Mouse (Mus musculus): ENCODE data around the gene Ccdc38. TPM values are rescaled to one million over a fixed set of nuclear protein-coding genes. Genes with fewer than 3 reads are reported as not detected.

Gene Ccdc38
- polyA plus RNA-seq, 1 experiment from 2014 or later, result 0.45 TPM

DNA sequence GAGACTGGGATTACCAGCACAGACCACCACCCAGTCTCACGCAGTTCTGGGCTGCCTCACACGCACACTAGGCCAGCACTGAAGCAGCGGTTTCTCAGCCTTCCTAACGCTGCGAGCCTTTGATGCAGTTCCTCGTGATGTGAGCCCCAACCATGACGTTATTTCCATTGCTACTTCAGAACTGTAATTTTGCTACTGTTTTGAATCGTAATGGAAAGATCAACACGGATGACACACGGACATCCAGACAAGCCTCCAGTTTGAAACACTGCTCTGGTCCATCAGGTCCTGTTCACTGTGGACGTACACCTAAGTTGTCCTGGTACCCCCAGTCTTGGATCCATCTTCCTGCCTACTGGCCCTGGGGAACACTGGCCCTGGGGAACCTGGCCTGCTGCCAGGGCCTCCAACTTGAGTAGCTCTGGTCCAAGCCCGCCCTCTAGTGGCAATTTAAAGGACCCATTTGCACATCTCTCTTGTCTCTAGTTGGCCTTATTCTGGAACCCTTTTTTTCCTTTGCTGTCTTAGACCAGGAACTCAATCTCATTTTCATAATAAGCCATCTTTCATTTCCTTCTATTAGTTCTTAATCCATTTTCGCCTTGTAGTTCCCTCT lies 36.9 kb downstream of the Ccdc38 start:
- no peak overlapping the region for H3K4me3 ChIP-seq (ENCODE audit: low read depth, low read length)
- H3K27ac ChIP-seq (ENCODE audit: low read depth, low read length), result no peak overlapping the region
- H3K27me3 ChIP-seq (ENCODE audit: control insufficient read depth, insufficient read depth, low read length), result no peaks in the 10 kb centered on the region
- no peak overlapping the region for H3K9ac ChIP-seq (ENCODE audit: low read length)
- H3K9me3 ChIP-seq (ENCODE audit: control insufficient read depth, low read length), result no peaks in the 10 kb centered on the region
- ATAC-seq (replicated peaks; ENCODE audit: low FRiP score), result 0 out of 2 replicates have a peak, but pooled peaks have one; percentile 33
- no peaks in the 10 kb centered on the region for H3K4me1 ChIP-seq (replicated peaks; ENCODE audit: control insufficient read depth, insufficient read depth, low read length)
- H3K4me2 ChIP-seq (ENCODE audit: low read depth, low read length, severe bottlenecking), result no peak overlapping the region
- DNase-seq (ENCODE audit: low spot score), result peak; percentile 83
- H3K36me3 ChIP-seq (ENCODE audit: control insufficient read depth, insufficient read depth, low read length), result no peaks in the 10 kb centered on the region
- 70% methylated on average over 13 of the region's 13 CpGs for WGBS

DNA sequence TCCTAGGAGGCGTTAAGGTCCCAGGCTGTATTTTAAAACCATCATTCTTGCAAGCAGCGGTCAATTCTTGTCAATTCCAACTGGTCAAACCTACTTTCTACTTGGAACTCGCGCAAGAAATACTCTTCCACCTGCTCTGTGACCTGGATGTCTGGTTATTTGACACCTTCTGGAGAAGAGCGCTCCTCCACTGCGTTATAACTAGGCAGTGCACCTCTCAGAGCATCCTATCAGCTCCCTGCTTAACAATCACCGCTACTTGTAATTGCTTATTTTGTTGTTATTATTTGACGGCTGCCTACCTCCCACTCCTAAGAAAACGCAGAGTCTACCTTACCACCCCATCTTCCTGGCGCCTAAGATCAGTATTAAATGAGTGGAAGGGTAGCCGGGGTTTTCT lies 48.4 kb downstream of the Ccdc38 start:
- H3K4me3 ChIP-seq (ENCODE audit: low read depth, low read length), result peak overlapping the region; percentile 61
- H3K27ac ChIP-seq (ENCODE audit: low read depth, low read length), result no peak overlapping the region
- ATAC-seq (replicated peaks; ENCODE audit: low FRiP score) (peak; percentile 2; the same call in 1 of the 2 replicates), DNase-seq (ENCODE audit: low spot score) (no peak)
- H3K9me3 ChIP-seq (ENCODE audit: control insufficient read depth, low read length), result no peaks in the 10 kb centered on the region
- 0 out of 2 replicates have a peak, but pooled peaks cover 2% of the 10 kb centered on the region for H3K4me1 ChIP-seq (replicated peaks; ENCODE audit: control insufficient read depth, insufficient read depth, low read length)
- H3K9ac ChIP-seq (ENCODE audit: low read length), result peak overlapping the region; percentile 73
- peak overlapping the region; percentile 70 for H3K4me2 ChIP-seq (ENCODE audit: low read depth, low read length, severe bottlenecking)
- no peaks in the 10 kb centered on the region for H3K27me3 ChIP-seq (ENCODE audit: control insufficient read depth, insufficient read depth, low read length)
- WGBS, result 2% methylated on average over 11 of the region's 11 CpGs
- no peaks in the 10 kb centered on the region; the same call in 1 of the 2 replicates for H3K36me3 ChIP-seq (ENCODE audit: control insufficient read depth, insufficient read depth, low read length)

DNA sequence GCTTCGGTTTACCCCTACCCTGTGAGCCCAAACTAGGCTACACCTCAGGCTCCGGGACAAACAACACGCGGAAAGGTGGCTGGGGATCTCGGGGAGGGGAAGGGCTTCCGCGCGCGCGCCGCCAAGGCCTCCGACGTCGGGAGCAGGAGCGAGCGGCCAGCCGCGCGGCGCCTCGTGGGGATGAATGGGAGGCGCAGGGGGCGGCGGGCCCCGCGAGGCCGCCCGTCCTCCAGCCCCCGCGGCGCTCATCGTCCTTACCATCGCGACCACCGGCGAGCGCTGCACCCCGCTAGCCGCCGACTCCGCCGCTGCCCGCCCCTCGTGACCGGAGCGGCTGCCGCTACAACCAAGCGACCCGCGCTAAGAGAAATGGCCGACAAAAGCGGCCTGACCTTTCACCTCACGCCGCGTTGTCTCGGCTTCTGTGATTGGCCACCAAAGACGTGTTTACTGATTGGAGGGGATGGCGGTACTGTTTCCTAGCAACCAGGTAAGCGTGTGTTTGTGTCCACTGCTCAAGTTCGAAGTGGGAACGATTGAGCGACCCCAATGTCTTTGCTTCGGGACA lies 48.9 kb downstream of the Ccdc38 start, which contains the start of gene Snrpf:
Gene Snrpf (minus strand): TSS at position 426 of the 568 bp plus-strand sequence.
- no peaks in the 10 kb centered on the region for H3K9me3 ChIP-seq (ENCODE audit: control insufficient read depth, low read length)
- H3K4me1 ChIP-seq (replicated peaks; ENCODE audit: control insufficient read depth, insufficient read depth, low read length), result 0 out of 2 replicates have a peak, but pooled peaks cover 2% of the 10 kb centered on the region
- DNase-seq (ENCODE audit: low spot score) (peak; percentile 95), ATAC-seq (replicated peaks; ENCODE audit: low FRiP score) (peak; percentile 90)
- peak within 1 kb of the TSS; percentile 70 for H3K4me2 ChIP-seq (ENCODE audit: low read depth, low read length, severe bottlenecking)
- peak within 1 kb of the TSS; percentile 73 for H3K9ac ChIP-seq (ENCODE audit: low read length)
- peak within 1 kb of the TSS; percentile 61 for H3K4me3 ChIP-seq (ENCODE audit: low read depth, low read length)
- under 1% methylated on average over 63 of the region's 63 CpGs for WGBS
- no peaks in the 10 kb centered on the region; the same call in 1 of the 2 replicates for H3K36me3 ChIP-seq (ENCODE audit: control insufficient read depth, insufficient read depth, low read length)
- H3K27me3 ChIP-seq (ENCODE audit: control insufficient read depth, insufficient read depth, low read length), result no peaks in the 10 kb centered on the region
- H3K27ac ChIP-seq (ENCODE audit: low read depth, low read length), result peak within 1 kb of the TSS; percentile 71

DNA sequence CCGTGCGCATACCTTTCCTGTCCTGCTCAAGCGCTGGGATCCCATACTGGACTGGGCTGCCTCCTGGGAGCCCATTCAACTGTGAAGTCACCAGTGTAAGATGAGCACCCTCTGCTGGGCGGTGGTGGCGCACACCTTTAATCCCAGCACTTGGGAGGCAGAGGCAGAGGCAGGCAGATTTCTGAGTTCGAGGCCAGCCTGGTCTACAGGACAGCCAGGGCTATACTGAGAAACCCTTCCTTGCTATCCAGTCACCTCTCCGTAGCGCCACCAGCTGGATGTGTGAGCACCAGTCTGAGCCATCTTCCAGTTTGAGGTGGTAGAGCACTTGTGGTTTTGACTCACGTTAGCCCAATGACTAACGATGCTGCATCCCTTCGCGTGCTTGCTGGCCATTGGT lies 52.0 kb downstream of the Ccdc38 start:
- Histone ChIP-seq H3K4me1 (replicated peaks; ENCODE audit: control insufficient read depth, insufficient read depth, low read length) (no peaks in the 10 kb centered on the region), H3K27ac (ENCODE audit: low read depth, low read length) (no peak overlapping the region), H3K27me3 (ENCODE audit: control insufficient read depth, insufficient read depth, low read length) (no peaks in the 10 kb centered on the region), H3K4me3 (ENCODE audit: low read depth, low read length) (no peak overlapping the region), H3K4me2 (ENCODE audit: low read depth, low read length, severe bottlenecking) (no peak overlapping the region), H3K9me3 (ENCODE audit: control insufficient read depth, low read length) (no peaks in the 10 kb centered on the region), H3K9ac (ENCODE audit: low read length) (no peak overlapping the region), H3K36me3 (ENCODE audit: control insufficient read depth, insufficient read depth, low read length) (no peaks in the 10 kb centered on the region)
- ATAC-seq (replicated peaks; ENCODE audit: low FRiP score), result no peak
- no peak for DNase-seq (ENCODE audit: low spot score)
- WGBS, result 59% methylated on average over 12 of the region's 12 CpGs

- ATAC-seq (replicated peaks; ENCODE audit: low FRiP score), result peak; percentile 69
- Histone ChIP-seq H3K9ac (ENCODE audit: low read length) (peak overlapping the region; percentile 27), H3K4me1 (replicated peaks; ENCODE audit: control insufficient read depth, insufficient read depth, low read length) (no peaks in the 10 kb centered on the region), H3K4me2 (ENCODE audit: low read depth, low read length, severe bottlenecking) (peak overlapping the region; percentile 52), H3K27me3 (ENCODE audit: control insufficient read depth, insufficient read depth, low read length) (no peaks in the 10 kb centered on the region), H3K27ac (ENCODE audit: low read depth, low read length) (no peak overlapping the region), H3K9me3 (ENCODE audit: control insufficient read depth, low read length) (no peaks in the 10 kb centered on the region), H3K4me3 (ENCODE audit: low read depth, low read length) (peak overlapping the region; percentile 27), H3K36me3 (ENCODE audit: control insufficient read depth, insufficient read depth, low read length) (no peaks in the 10 kb centered on the region)
- peak; percentile 88 for DNase-seq (ENCODE audit: low spot score)
- WGBS, result 2% methylated on average over 22 of the region's 22 CpGs
Measured at GRCm38 (mm10) chr10:93594022-93594482, 53.6 kb downstream of the Ccdc38 start.

GRCm38 (mm10) chr10:93595831-93596230 lies 55.4 kb downstream of the Ccdc38 start:
- Histone ChIP-seq H3K9ac (ENCODE audit: low read length) (no peak overlapping the region), H3K4me2 (ENCODE audit: low read depth, low read length, severe bottlenecking) (no peak overlapping the region), H3K27me3 (ENCODE audit: control insufficient read depth, insufficient read depth, low read length) (no peaks in the 10 kb centered on the region), H3K36me3 (ENCODE audit: control insufficient read depth, insufficient read depth, low read length) (no peaks in the 10 kb centered on the region), H3K27ac (ENCODE audit: low read depth, low read length) (no peak overlapping the region), H3K9me3 (ENCODE audit: control insufficient read depth, low read length) (no peaks in the 10 kb centered on the region), H3K4me3 (ENCODE audit: low read depth, low read length) (no peak overlapping the region), H3K4me1 (replicated peaks; ENCODE audit: control insufficient read depth, insufficient read depth, low read length) (no peaks in the 10 kb centered on the region)
- no peak for ATAC-seq (replicated peaks; ENCODE audit: low FRiP score)
- no peak for DNase-seq (ENCODE audit: low spot score)
- 69% methylated on average over 4 of the region's 4 CpGs for WGBS

DNA sequence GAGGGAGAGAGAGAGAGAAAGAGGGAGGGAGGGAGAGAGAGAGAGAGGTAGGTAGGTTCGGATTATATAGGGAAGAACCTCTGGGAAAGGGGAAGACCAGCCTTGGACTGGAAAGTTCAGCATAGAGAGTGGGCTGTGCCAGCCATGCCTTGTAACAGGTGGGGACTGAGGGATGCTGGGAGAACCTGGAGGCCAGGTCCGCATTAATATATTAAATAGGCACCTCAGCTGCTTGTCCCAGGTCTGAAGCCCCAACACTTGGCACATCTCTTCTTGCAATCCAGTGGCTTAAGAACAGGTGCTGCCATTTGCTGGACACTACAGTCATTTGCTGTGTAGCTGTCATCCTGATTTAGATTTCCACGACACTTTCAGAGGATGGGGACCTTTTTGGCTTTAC lies 56.2 kb downstream of the Ccdc38 start:
- Histone ChIP-seq H3K4me3 (ENCODE audit: low read depth, low read length) (no peak overlapping the region), H3K9ac (ENCODE audit: low read length) (no peak overlapping the region), H3K4me2 (ENCODE audit: low read depth, low read length, severe bottlenecking) (no peak overlapping the region), H3K36me3 (ENCODE audit: control insufficient read depth, insufficient read depth, low read length) (no peaks in the 10 kb centered on the region), H3K4me1 (replicated peaks; ENCODE audit: control insufficient read depth, insufficient read depth, low read length) (no peaks in the 10 kb centered on the region), H3K27ac (ENCODE audit: low read depth, low read length) (no peak overlapping the region), H3K9me3 (ENCODE audit: control insufficient read depth, low read length) (no peaks in the 10 kb centered on the region), H3K27me3 (ENCODE audit: control insufficient read depth, insufficient read depth, low read length) (no peaks in the 10 kb centered on the region)
- WGBS, result 74% methylated on average over 3 of the region's 3 CpGs
- ATAC-seq (replicated peaks; ENCODE audit: low FRiP score) (no peak), DNase-seq (ENCODE audit: low spot score) (no peak)

DNA sequence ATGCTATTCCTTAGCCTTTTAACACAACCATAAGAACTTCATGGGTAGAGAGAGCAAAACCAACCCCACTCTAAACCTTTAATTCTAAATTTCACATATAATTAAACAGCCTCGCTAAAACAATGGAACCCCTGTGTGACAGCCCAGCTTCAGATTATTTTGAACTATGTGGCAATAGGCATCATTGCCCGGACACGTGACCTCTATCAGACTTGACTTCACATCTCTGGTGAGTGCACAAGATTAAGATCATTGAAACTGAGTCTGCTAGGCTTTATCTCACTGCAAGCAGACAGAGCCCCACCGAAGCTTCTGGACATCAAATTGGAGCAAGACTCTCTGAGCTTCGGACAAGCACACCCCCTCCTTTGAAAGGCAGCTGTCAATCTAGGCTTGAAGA lies 61.9 kb downstream of the Ccdc38 start:
- no peak for DNase-seq (ENCODE audit: low spot score)
- no peaks in the 10 kb centered on the region for H3K27me3 ChIP-seq (ENCODE audit: control insufficient read depth, insufficient read depth, low read length)
- WGBS, result 74% methylated on average over 5 of the region's 5 CpGs
- no peaks in the 10 kb centered on the region; the same call in 1 of the 2 replicates for H3K9me3 ChIP-seq (ENCODE audit: control insufficient read depth, low read length)
- H3K27ac ChIP-seq (ENCODE audit: low read depth, low read length), result no peak overlapping the region
- H3K4me2 ChIP-seq (ENCODE audit: low read depth, low read length, severe bottlenecking), result no peak overlapping the region
- no peaks in the 10 kb centered on the region for H3K36me3 ChIP-seq (ENCODE audit: control insufficient read depth, insufficient read depth, low read length)
- no peak overlapping the region for H3K9ac ChIP-seq (ENCODE audit: low read length)
- 0 out of 2 replicates have a peak, but pooled peaks cover 2% of the 10 kb centered on the region for H3K4me1 ChIP-seq (replicated peaks; ENCODE audit: control insufficient read depth, insufficient read depth, low read length)
- ATAC-seq (replicated peaks; ENCODE audit: low FRiP score), result no peak
- no peak overlapping the region for H3K4me3 ChIP-seq (ENCODE audit: low read depth, low read length)

Data from forebrain, embryonic 11.5 days (tissue).